Mouse (Mus musculus) left cerebral cortex, adult 8-10 months (tissue): ENCODE data around the gene Mpped1. TPM values are rescaled to one million over a fixed set of nuclear protein-coding genes. Genes with fewer than 3 reads are reported as not detected.

Experiments used
- DNase-seq, 2 experiments: peaks; one replicate each; pipeline ENCODE4 v3.0.0; 2022; ENCODE audit warnings: low spot score in 2 of 2
- total RNA-seq, 4 experiments: library from RNA; stranded (reverse); gene quantifications; 2 replicates each; pipeline ENCODE4 v1.2.4; 2022

The Mpped1 gene
- 100 to 1,000 TPM; 172 to 194 (median 178) TPM for total RNA-seq

GRCm38 (mm10) chr15:83779387-83779786 lies at the start of gene Mpped1:
Gene Mpped1 (plus strand): TSS chr15:83779467.
- no peak for DNase-seq

- peak in 1 of 2 experiments; percentile 50 for DNase-seq
These were observed 38.4 kb upstream of the Mpped1 start for GRCm38 (mm10) chr15:83740676-83741422.

- DNase-seq: no peak
These were observed 37.2 kb upstream of the Mpped1 start for GRCm38 (mm10) chr15:83742018-83742417.

GRCm38 (mm10) chr15:83746311-83746710 lies 33.0 kb upstream of the Mpped1 start:
- peak; percentile 34 to 89 for DNase-seq

GRCm38 (mm10) chr15:83748986-83749385 lies 30.3 kb upstream of the Mpped1 start:
- DNase-seq: no peak

GRCm38 (mm10) chr15:83749436-83749835 lies 29.8 kb upstream of the Mpped1 start:
- no peak for DNase-seq

GRCm38 (mm10) chr15:83756742-83757141 lies 22.5 kb upstream of the Mpped1 start:
- DNase-seq: no peak

- no peak for DNase-seq
These were observed 20.3 kb upstream of the Mpped1 start for GRCm38 (mm10) chr15:83758958-83759357.

- DNase-seq: peak in 1 of 2 experiments; percentile 75
These were observed 18.6 kb upstream of the Mpped1 start for GRCm38 (mm10) chr15:83760683-83761082.

- DNase-seq: no peak
These were observed 17.8 kb upstream of the Mpped1 start for GRCm38 (mm10) chr15:83761512-83761911.

GRCm38 (mm10) chr15:83765388-83766029 lies 13.8 kb upstream of the Mpped1 start:
- DNase-seq: no peak

- no peak for DNase-seq
These were observed 7.8 kb upstream of the Mpped1 start for GRCm38 (mm10) chr15:83771346-83772053.

- DNase-seq: peak in 1 of 2 experiments; percentile 52
These were observed 6.8 kb upstream of the Mpped1 start for GRCm38 (mm10) chr15:83772460-83772859.

- DNase-seq: peak in 1 of 2 experiments; percentile 55
These were observed 6.3 kb upstream of the Mpped1 start for GRCm38 (mm10) chr15:83772953-83773352.

GRCm38 (mm10) chr15:83774922-83775321 lies 4.3 kb upstream of the Mpped1 start:
- no peak for DNase-seq

GRCm38 (mm10) chr15:83776265-83777000 lies 2.8 kb upstream of the Mpped1 start:
- no peak for DNase-seq

- no peak for DNase-seq
These were observed 1.8 kb upstream of the Mpped1 start for GRCm38 (mm10) chr15:83777476-83777875.

GRCm38 (mm10) chr15:83779855-83780740 lies 831 bp downstream of the Mpped1 start:
- DNase-seq: no peak

- no peak for DNase-seq
These were observed 2.0 kb downstream of the Mpped1 start for GRCm38 (mm10) chr15:83781304-83781703.

GRCm38 (mm10) chr15:83782284-83782683 lies 3.0 kb downstream of the Mpped1 start:
- no peak for DNase-seq
